ENCODE assay signal across 28 mouse cellular contexts in genomic region chr13:15510925-15511324, GRCm38 (mm10). TPM values are rescaled to one million over a fixed set of nuclear protein-coding genes. Genes with fewer than 3 reads are reported as not detected.
"Had no signal": no experiment of that assay in that cellular context is flagged by ENCODE, and none has a peak within 500 bp of the region (broad histone marks: within the 10 kb centered on the region; RNA-seq: fewer than 3 reads in every experiment).

No protein-coding gene starts in this region.

- H3K27ac ChIP-seq: heart, embryonic 10.5 days; hindbrain, embryonic 10.5 days; hindbrain, embryonic 12.5 days; hindbrain, embryonic 14.5 days; kidney, embryonic 15.5 days; kidney, postnatal 0 days; left cerebral cortex, adult 2 months; limb, embryonic 13.5 days; limb, embryonic 15.5 days; liver, embryonic 12.5 days; liver, embryonic 14.5 days had no signal

- H3K36me3 ChIP-seq: heart, embryonic 10.5 days; heart, embryonic 12.5 days; hindbrain, embryonic 10.5 days; hindbrain, embryonic 12.5 days; kidney, embryonic 15.5 days; limb, embryonic 13.5 days; limb, embryonic 15.5 days; liver, embryonic 12.5 days had no signal

- H3K9ac ChIP-seq: heart, embryonic 12.5 days; hindbrain, embryonic 12.5 days; hindbrain, embryonic 14.5 days; kidney, embryonic 15.5 days; limb, embryonic 13.5 days; limb, embryonic 15.5 days; liver, embryonic 12.5 days; liver, embryonic 14.5 days had no signal

- H3K4me3 ChIP-seq: heart, embryonic 10.5 days; heart, embryonic 12.5 days; hindbrain, embryonic 10.5 days; hindbrain, embryonic 12.5 days; kidney, embryonic 15.5 days; left cerebral cortex, adult 2 months; limb, embryonic 13.5 days; limb, embryonic 15.5 days; liver, embryonic 12.5 days had no signal

- H3K4me2 ChIP-seq: heart, embryonic 12.5 days; hindbrain, embryonic 12.5 days; hindbrain, embryonic 14.5 days; kidney, embryonic 15.5 days; limb, embryonic 13.5 days; limb, embryonic 15.5 days; liver, embryonic 12.5 days had no signal

- H3K9me3 ChIP-seq: heart, embryonic 10.5 days; heart, embryonic 12.5 days; hindbrain, embryonic 10.5 days; hindbrain, embryonic 12.5 days; kidney, embryonic 15.5 days; limb, embryonic 13.5 days; limb, embryonic 15.5 days; liver, embryonic 12.5 days had no signal

- H3K4me1 ChIP-seq: heart, embryonic 10.5 days; hindbrain, embryonic 12.5 days; liver, embryonic 12.5 days had no signal

- ATAC-seq: hindbrain, embryonic 16.5 days; inflammation-experienced regulatory T-cells, adult 6 months; intestine, embryonic 16.5 days; liver, embryonic 12.5 days had no signal

- DNase-seq: gastrocnemius, postnatal 10 days; gastrocnemius, postnatal 25 days; heart, adult 18-20 months; heart, postnatal 10 days; heart, postnatal 4 days; kidney, adult 11 months; kidney, adult 2 months; kidney, adult 9 months; kidney, postnatal 14 days; kidney, postnatal 36 days; layer of hippocampus, adult 9-11 months; layer of hippocampus, postnatal 36 days had no signal

- H3K27me3 ChIP-seq: heart, embryonic 12.5 days; hindbrain, embryonic 12.5 days; kidney, embryonic 15.5 days; limb, embryonic 13.5 days; limb, embryonic 15.5 days; liver, embryonic 12.5 days had no signal

RNA-seq across cellular contexts. Expression of gene Gli3, which starts 47.9 kb away (rescaled TPM):
- total RNA-seq: granulocyte monocyte progenitor cell, adult 5-6 weeks had no signal
